Mouse (Mus musculus): ENCODE data around the gene P2ry4. TPM values are rescaled to one million over a fixed set of nuclear protein-coding genes. Genes with fewer than 3 reads are reported as not detected.

Gene P2ry4
- 0.03 TPM in 1 of 2 replicates, not detected in the other for polyA plus RNA-seq (2015; fragmentation: Nextera tagmentation; extraction: Ambion mirVana)

DNA sequence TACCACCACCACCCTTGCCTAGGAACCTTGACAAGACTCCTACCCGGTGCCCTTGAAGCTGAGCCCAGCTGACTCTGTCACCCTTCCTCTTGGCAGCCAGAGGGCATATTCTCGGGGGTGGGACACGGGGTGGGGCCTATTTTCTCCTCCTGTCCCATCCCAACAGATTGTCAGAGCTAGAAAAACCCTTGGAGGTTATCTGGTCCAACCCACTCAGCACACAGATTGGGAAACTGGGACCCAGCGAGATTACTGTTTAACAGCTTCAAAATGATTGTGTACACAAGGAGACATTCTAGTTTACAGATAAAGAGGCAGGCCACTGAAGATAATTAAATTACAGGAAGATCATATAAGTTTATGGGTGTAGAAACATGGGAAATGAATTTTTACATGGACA, at the start of gene P2ry4:
P2ry4 (minus strand) TSS at position 79 of the 400 bp plus-strand sequence.
- no peak for DNase-seq (ENCODE audit: low spot score)

DNA sequence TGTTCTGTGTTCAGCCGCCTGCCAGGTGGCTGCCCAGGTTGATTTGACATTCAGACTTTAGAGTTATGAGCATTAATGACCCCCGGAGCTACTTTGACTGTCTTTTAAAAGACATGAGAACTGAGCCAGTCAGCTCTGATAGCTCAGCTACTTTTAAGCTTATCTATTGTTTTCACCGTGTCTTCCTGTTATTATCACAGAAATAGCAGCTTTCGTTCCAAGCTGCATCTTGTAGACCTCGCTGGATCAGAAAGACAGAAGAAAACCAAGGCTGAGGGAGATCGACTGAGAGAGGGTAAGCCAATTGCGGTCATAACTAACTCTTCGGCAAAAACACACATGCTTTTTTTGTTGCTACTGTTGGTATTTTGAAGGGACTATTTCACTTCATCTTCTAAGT, 43.8 kb upstream of the P2ry4 start:
- DNase-seq (ENCODE audit: low spot score): no peak

DNA sequence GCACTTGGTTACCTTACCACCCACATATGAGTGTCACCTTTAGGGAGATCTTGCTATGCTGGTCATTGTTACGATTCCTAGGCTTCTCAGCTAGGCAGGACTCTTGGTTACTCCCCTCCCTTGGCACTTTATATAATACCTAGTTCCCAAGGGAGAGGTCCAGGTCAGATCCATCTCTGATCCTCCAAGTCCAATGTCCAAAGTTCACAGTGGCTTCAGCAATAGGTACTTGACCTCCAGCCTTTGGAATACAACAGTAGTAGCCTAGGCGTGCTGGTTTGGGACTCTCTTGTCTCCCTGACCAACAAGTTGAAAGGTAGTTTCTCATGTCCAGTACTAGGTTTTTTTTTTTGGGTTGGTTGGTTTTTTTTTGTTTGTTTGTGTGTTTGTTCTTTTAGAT, 34.4 kb upstream of the P2ry4 start:
- no peak for DNase-seq (ENCODE audit: low spot score)

DNA sequence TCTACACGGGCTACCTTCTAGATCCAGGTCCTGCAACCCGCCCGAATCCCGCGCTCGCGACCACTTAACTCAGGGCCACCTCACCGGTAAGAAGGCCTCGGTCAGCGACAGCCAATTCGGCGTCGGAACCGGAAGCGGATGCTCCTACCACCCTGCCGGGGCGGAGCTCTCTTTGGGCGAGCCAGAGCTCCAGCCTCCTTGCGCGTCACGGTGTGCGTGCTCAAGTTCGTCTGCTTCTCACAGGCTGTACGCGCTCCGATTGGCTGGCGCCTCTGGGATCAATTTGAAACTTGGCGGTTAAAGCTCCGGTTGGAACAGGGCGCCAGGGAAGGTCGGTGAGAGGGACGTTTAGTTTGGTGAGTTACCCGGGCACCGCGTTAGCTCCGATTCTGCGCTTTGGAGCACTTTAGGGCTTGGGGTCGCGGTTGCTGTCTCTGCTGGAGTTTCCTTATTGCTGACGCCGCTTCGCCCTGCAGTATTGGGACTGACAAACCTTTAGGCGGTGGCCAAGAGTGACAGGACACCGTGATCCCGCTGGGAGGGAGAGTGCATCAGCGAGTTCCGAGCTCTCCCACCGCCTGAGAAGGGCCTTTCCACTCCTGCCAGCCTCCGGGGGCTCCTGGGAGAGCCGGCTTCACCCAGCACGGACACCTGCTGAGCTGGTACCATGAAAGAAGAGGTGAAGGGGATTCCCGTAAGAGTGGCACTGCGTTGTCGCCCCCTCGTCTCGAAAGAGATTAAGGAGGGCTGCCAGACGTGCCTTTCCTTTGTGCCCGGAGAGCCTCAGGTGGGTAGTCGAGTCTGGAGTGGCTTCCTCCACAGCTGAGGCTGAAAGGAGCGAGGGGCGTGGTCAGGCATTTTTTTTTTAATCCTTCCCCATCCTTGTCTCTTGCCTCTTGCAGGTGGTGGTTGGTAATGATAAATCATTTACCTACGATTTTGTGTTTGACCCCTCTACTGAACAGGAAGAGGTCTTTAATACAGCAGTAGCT, 31.4 kb upstream of the P2ry4 start, which contains the start of gene Pdzd11:
Pdzd11 (minus strand) TSS at position 767 of the 992 bp plus-strand sequence.
- peak; percentile 92 for DNase-seq (ENCODE audit: low spot score)

DNA sequence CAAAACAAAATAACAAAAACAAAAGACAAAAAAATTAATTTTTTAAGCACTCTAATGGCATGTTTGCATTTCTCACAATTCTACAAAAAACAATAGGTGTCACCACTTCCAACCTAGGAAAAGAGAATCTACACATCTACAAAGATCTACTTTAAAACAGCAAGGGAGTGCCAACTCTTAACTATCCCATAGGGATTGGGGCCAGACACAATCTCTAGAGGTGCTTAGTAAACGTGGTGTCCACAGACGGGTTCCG, 30.8 kb upstream of the P2ry4 start, which contains the start of gene Kif4:
Kif4 (plus strand) TSS at position 192 of the 256 bp plus-strand sequence.
- no peak for DNase-seq (ENCODE audit: low spot score)

DNA sequence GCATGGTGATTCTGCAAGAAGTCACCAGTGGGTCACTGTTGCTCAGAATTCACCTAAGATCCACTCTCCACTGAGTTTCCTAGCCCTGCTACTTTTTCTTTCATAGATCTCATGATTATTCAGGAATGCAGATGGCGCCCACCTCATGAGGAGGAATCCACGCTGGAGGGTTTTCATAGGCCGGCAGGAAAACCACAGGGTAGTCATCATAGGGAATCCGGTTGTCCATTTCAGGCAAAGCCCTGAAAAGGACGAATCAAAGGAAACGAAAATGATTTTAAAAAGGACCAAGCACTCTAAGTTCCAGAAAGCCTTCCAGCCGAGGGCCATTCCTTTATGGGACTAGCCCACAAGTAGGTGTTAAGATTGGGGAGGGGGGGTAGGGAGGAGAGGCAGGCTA, 30.5 kb upstream of the P2ry4 start:
- DNase-seq (ENCODE audit: low spot score): no peak

DNA sequence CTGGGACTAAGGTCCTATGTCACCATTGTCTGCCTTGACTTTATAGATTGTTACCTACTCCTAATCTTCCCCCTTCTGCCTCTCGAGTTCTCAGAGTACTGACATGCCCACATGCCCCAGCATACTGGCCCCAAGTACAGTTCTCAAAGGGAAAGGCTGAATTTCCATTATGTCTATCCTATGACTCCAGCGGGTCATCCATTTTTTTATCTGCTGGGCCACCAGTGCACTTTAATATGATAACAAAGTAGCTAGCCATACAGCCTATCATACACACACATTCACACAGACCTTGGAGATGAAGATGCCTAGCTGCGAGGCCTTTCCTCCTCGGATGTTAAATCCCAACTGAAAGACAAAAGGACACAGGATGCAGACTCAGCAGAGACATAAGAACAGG, 29.6 kb upstream of the P2ry4 start:
- DNase-seq (ENCODE audit: low spot score): no peak

DNA sequence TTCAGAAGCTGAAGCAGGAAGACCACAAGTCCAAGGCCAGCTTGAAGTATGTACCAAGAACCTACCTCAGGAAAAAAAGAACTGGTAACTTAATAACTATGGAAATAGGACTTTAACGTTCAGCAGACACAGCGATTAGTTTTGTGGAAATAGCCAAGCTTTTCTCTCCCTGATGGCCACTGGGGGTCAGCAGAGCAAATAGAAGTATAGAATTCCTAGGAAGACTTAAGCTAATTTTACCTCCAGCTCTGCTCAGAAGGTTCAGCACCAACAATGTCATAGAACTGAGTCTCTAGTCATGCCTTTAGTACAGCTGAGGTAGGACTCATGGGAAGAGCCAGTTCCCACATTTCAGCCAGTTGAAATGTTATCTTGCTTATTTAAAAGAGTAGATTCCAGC, 26.7 kb upstream of the P2ry4 start:
- no peak for DNase-seq (ENCODE audit: low spot score)

DNA sequence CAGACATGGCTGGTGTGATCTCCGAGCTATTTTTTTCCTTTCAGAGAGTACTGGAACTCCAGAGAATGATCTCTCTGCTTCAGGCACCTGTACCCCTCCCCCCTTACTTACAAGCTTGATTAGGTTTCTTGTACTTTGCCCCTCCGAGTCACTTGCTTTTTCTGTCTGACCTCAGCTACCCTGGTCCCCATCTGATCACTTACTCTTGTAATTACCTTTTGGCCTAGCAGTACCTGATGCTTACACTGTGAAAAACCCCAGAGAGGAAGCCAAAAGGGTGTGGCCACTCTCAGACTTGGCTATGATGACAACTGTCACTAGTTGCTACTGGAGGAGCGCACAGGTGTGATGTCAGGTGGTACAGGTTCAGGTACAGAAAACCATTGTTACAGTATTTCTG, 23.8 kb upstream of the P2ry4 start:
- no peak for DNase-seq (ENCODE audit: low spot score)

DNA sequence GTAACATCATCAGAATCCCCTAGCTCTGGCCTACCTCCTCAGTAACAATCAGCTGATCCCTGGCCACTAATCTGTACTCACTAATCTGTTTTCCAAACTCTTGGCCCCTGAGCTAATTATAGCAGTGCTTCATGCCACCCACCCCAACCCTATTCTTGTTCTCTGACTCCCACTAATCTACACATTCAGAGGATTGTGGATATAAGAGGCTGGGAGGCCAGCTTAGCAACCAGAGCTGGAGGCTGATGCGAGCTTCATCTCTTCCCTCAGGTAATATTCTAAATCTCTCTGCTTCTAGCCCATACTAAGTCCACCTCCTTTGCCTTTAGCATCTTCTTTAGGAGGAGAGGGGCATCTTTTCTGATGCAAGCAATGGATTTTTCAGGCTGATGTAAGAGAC, 10.6 kb upstream of the P2ry4 start, which contains the start of gene Arr3:
Arr3 (plus strand) TSS at position 184 of the 400 bp plus-strand sequence.
- no peak for DNase-seq (ENCODE audit: low spot score)

DNA sequence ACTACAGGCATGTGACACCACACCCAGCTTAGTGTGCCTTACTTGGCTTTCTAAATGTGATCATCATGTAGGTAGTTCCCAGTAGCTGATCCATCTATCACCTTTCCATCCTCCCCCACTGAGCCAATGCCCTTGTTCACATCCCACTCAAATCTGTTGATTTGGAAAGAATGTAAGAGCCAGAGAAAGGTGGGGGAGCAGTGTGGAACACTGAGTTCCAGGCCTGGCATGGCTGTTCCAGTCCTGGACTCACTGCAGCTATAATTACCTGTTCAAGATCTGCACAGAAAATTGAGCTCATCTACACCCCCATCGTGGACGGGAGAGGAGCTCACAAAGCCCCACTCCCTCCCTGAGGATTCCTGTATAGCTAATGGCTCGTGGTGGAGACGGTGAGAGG, 5.1 kb upstream of the P2ry4 start:
- DNase-seq (ENCODE audit: low spot score): no peak

DNA sequence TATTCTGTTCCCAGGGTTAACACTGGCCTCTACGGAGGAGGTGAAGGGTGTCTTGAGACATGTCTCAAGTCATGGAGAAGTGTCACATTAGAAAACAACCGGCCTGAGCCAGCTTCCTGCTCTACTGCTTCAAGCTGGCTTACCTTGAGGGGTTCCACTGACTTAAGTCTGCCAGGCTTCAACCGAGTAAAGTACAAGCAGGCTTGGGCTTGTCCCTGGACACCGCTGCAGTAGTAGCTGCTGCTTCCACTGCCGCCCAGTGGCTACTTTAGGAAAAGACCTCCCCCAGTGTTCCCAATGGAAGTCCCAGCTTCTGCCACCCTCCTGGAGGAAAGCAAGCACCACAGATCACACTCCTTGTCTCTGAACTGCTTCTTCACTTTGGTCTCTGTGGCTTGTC, 2.8 kb upstream of the P2ry4 start:
- DNase-seq (ENCODE audit: low spot score): no peak

DNA sequence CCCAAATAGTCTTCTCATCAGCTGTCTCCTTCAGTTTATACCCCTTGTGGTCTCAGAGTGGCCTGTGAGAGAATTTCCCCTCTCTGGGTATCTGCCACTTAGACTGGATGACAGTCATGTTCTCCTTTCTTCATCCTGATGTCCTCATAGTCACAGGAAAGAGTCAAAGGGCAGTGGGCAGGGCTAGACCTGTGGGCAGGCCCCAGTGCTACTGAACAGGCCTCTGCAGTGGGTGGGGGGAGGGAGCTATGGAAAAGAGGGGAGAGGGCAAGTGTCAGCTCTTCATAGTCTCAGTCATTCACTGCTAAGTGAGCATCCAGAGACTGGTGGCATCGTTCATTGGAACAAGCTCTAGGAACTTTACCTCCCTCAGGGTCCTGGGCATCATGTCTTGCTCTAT, 22.7 kb downstream of the P2ry4 start, which contains the start of gene Awat1:
Awat1 (plus strand) TSS at position 301 of the 400 bp plus-strand sequence.
- DNase-seq (ENCODE audit: low spot score): no peak

DNA sequence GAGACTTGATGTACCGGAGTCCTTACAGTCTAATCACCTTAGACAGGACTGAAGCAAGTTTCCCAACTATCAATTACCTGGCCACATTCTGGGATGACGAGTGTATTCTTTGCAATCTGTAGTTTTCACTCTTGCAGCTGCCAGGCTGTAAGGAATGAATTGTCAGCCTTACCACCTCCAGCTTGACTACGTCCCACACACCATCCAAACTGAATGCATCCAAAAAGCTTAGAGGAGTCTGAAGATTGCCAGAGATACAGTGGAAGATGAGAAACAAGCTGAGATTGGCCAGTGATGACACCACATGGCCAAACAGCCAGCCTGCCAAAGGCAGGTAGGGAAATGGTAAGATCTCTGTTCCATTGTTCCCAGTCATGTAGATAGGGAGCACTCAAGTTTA, 29.0 kb downstream of the P2ry4 start:
- no peak for DNase-seq (ENCODE audit: low spot score)

DNA sequence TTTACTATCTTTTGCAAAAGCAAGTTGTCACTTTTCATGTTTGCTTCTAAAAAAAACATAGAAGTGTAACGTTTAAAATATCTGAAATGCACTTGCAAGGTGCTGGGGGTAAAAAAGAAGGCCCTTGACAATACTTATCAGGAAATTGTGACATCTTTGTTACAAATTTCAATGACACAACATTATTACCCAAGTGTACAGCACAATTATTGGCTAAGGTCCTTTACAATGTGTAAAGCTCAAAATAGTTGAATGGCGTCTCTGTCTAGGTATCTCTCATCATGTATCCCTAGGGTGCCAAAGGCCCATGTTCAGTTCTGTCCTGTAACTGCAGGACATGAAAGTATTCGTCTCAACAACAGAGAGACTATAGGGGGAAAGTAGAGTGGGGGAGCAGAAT, 38.6 kb downstream of the P2ry4 start:
- no peak for DNase-seq (ENCODE audit: low spot score)

Other genes with a start within 250 kb of the P2ry4 start
- not detected in 2 replicates for gene Otud6a, start 165.9 kb downstream of the P2ry4 start, polyA plus RNA-seq (2015; fragmentation: Nextera tagmentation; extraction: Ambion mirVana)
- gene Awat2, start 152.2 kb downstream of the P2ry4 start, polyA plus RNA-seq (2015; fragmentation: Nextera tagmentation; extraction: Ambion mirVana): 0.40 and 0.63 TPM in 2 replicates
- gene Igbp1, start 100.6 kb downstream of the P2ry4 start, polyA plus RNA-seq (2015; fragmentation: Nextera tagmentation; extraction: Ambion mirVana): 40.6 and 42.3 TPM in 2 replicates
- gene Dgat2l6, start 70.0 kb downstream of the P2ry4 start, polyA plus RNA-seq (2015; fragmentation: Nextera tagmentation; extraction: Ambion mirVana): not detected in 2 replicates
- 0.09 TPM in 1 of 2 replicates, not detected in the other for gene Awat1, start 22.6 kb downstream of the P2ry4 start, polyA plus RNA-seq (2015; fragmentation: Nextera tagmentation; extraction: Ambion mirVana)
- gene Arr3, start 10.6 kb upstream of the P2ry4 start, polyA plus RNA-seq (2015; fragmentation: Nextera tagmentation; extraction: Ambion mirVana): not detected in 2 replicates
- 21.7 and 22.0 TPM in 2 replicates for gene Kif4, start 30.9 kb upstream of the P2ry4 start, polyA plus RNA-seq (2015; fragmentation: Nextera tagmentation; extraction: Ambion mirVana)
- 84.8 and 91.9 TPM in 2 replicates for gene Pdzd11, start 31.7 kb upstream of the P2ry4 start, polyA plus RNA-seq (2015; fragmentation: Nextera tagmentation; extraction: Ambion mirVana)
- 0.23 and 0.37 TPM in 2 replicates for gene Gdpd2, start 135.0 kb upstream of the P2ry4 start, polyA plus RNA-seq (2015; fragmentation: Nextera tagmentation; extraction: Ambion mirVana)
- gene Dlg3, start 172.9 kb upstream of the P2ry4 start, polyA plus RNA-seq (2015; fragmentation: Nextera tagmentation; extraction: Ambion mirVana): 2.2 and 2.3 TPM in 2 replicates